Comparison of ENCODE assay signal across 10 mouse cellular contexts in the genomic region with DNA sequence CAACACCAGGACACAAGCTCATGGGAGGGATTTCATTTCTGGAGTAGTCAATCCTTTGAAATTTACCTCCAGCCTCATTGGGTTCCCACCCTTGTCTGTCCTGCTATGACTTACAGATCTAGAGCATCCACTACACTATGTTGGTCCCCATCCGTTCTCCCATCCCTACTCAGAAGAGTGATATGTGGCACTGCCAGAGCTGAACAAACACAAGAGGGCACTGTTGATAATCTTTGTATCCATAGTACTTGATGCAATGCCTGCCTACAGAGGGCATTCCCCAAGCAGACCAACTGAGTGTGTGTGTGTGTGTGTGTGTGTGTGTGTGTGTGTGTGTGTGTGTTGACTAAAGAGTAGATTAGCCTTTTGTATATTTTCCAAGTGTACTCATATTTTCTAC. TPM values are rescaled to one million over a fixed set of nuclear protein-coding genes. Genes with fewer than 3 reads are reported as not detected.
DNase-seq lines count a peak whose midpoint lies in the region; ATAC-seq and TF ChIP-seq lines count a peak whose summit lies in the region.
"Had no signal": no experiment of that assay in that cellular context is flagged by ENCODE, and none has a peak within 500 bp of the region (broad histone marks: within the 10 kb centered on the region; RNA-seq: fewer than 3 reads in every experiment).

No protein-coding gene starts in this region.

- no peaks in the 10 kb centered on the region for H3K4me1 ChIP-seq in lung, postnatal 0 days (ENCODE audit: insufficient read depth, low read depth, low read length)
- H3K4me1 ChIP-seq in lung, adult 2 months (ENCODE audit: control insufficient read depth, insufficient read depth, low read length): no peaks in the 10 kb centered on the region
- H3K4me1 ChIP-seq in limb, embryonic 10.5 days: no peaks in the 10 kb centered on the region

- H3K4me2 ChIP-seq in lung, postnatal 0 days (replicated peaks; ENCODE audit: low read depth, low read length): no peak overlapping the region

- no peak overlapping the region for H3K4me3 ChIP-seq in lung, postnatal 0 days (ENCODE audit: low read depth, low read length)
- H3K4me3 ChIP-seq in lung, adult 2 months (replicated peaks; ENCODE audit: extremely low read depth, low read depth, low read length): no peak overlapping the region
- H3K4me3 ChIP-seq in limb, embryonic 10.5 days: no peak overlapping the region

- no peak for DNase-seq in frontal cortex, postnatal 10 days (ENCODE audit: low spot score in 2 of 2)
- DNase-seq in lung, postnatal 0 days (ENCODE audit: low spot score): no peak
- no peak for DNase-seq in lung, adult 2 months
- peak; percentile 60 for DNase-seq in thymus, postnatal 14 days
- DNase-seq in right cerebral cortex, postnatal 10 days (ENCODE audit: low spot score in 2 of 2): no peak
- DNase-seq in limb, embryonic 10.5 days (ENCODE audit: low spot score): no peak
- DNase-seq: cerebellum, adult 18-20 months; gastrocnemius, postnatal 14 days had no signal

- TF ChIP-seq CTCF in lung, postnatal 0 days (IDR thresholded peaks at IDR 0.05): peak; percentile 68
- no peak for TF ChIP-seq CTCF in lung, adult 2 months (IDR thresholded peaks at IDR 0.05; ENCODE audit: insufficient read depth, low read length)

- no peak overlapping the region for H3K9ac ChIP-seq in lung, postnatal 0 days (replicated peaks; ENCODE audit: low read depth)

- H3K36me3 ChIP-seq in lung, postnatal 0 days (ENCODE audit: insufficient read depth, low read length): peaks cover 14% of the 10 kb centered on the region
- no peaks in the 10 kb centered on the region for H3K36me3 ChIP-seq in limb, embryonic 10.5 days

- H3K27ac ChIP-seq in lung, postnatal 0 days (ENCODE audit: low read length): no peak overlapping the region
- no peak overlapping the region for H3K27ac ChIP-seq in limb, embryonic 10.5 days

- no peaks in the 10 kb centered on the region for H3K27me3 ChIP-seq in lung, postnatal 0 days (replicated peaks; ENCODE audit: insufficient read depth, low read length)
- no peaks in the 10 kb centered on the region for H3K27me3 ChIP-seq in limb, embryonic 10.5 days (ENCODE audit: low read depth, poor library complexity, severe bottlenecking)

- ATAC-seq in frontal cortex, adult (ENCODE audit: low TSS enrichment): peak; percentile 85
- ATAC-seq in lung, postnatal 0 days: peak; percentile 30; the same call in 1 of the 2 replicates
- ATAC-seq in common myeloid progenitor, adult 5-6 weeks (replicated peaks; ENCODE audit: low read depth, poor library complexity, severe bottlenecking): peak; percentile 45

- no peak for TF ChIP-seq EP300 in lung, postnatal 0 days (IDR thresholded peaks at IDR 0.05)

- TF ChIP-seq POLR2A in lung, adult 2 months (IDR thresholded peaks at IDR 0.05; ENCODE audit: borderline replicate concordance, extremely low read depth, low read depth, low read length): no peak

- no peaks in the 10 kb centered on the region for H3K9me3 ChIP-seq in lung, postnatal 0 days (ENCODE audit: low read length)
- no peaks in the 10 kb centered on the region for H3K9me3 ChIP-seq in limb, embryonic 10.5 days (replicated peaks)

- WGBS in lung, postnatal 0 days: 65% methylated on average over 1 of the region's 1 CpGs
- WGBS in lung, adult 2 months: 79% methylated on average over 1 of the region's 1 CpGs
- WGBS in limb, embryonic 10.5 days: 91% methylated on average over 1 of the region's 1 CpGs

RNA-seq across cellular contexts. Expression of gene Xdh, which starts 58.4 kb away (rescaled TPM):
- 27.8 and 34.0 TPM in 2 replicates for polyA plus RNA-seq in lung, postnatal 0 days (2015; fragmentation: Nextera tagmentation; extraction: Ambion mirVana)
- 141 and 150 TPM in 2 replicates for polyA plus RNA-seq in lung, adult 2 months (2012; rRNA removed)
- total RNA-seq in common myeloid progenitor, adult 5-6 weeks (2017): 5.1 and 9.1 TPM in 2 replicates
- 0.21 and 0.36 TPM in 2 replicates for polyA plus RNA-seq in limb, embryonic 10.5 days (2016; fragmentation: Nextera tagmentation; extraction: Ambion mirVana)

Comparison
In these comparisons a context has a peak if more than half of its experiments do, and no peak if none do; other contexts are left out.
1. ATAC-seq: peak in every context shown above with its lines; median percentile 85 in frontal cortex, adult; 45 in common myeloid progenitor, adult 5-6 weeks; 30 in lung, postnatal 0 days.
2. RNA of gene Xdh, which starts 58.4 kb away (polyA plus RNA-seq): 141 to 150 TPM in lung, adult 2 months and 27.8 to 34.0 TPM in lung, postnatal 0 days; 0.21 to 0.36 TPM in limb, embryonic 10.5 days; every median in the first group is over 10 times any median in the second.